Comparison of ENCODE assay signal across 8 mouse cellular contexts in the genomic region with DNA sequence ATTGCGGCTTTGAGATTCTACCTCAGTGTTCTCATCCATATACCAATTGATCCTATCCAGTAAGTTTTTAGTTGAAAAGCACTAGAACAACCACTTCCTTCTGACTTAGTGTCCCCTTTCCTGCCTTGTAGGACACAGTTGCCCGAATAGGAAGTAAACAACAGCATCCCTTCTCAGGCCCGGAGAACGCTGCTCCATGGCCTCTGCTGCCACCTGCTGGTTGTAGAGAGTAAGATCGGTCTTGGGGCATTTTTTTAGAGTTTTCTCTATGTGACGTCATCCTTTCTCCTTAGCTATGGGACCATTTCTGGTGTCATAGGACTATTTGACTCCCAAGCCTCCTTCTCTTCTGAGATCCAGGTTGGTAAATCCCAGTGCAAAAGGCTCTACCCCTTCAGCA. TPM values are rescaled to one million over a fixed set of nuclear protein-coding genes. Genes with fewer than 3 reads are reported as not detected.
DNase-seq lines count a peak whose midpoint lies in the region; ATAC-seq and TF ChIP-seq lines count a peak whose summit lies in the region.

No protein-coding gene starts in this region.

- no peaks in the 10 kb centered on the region for H3K79me2 ChIP-seq in C2C12 (ENCODE audit: control insufficient read depth, insufficient read depth)
- H3K79me2 ChIP-seq in liver, adult 2 months (ENCODE audit: control insufficient read depth, insufficient read depth, low read length): no peaks in the 10 kb centered on the region

- H3K79me3 ChIP-seq in C2C12 (ENCODE audit: low read depth): no peaks in the 10 kb centered on the region

- no peak overlapping the region for H3K4me2 ChIP-seq in kidney, embryonic 16.5 days (replicated peaks; ENCODE audit: low read depth, low read length)

- no peak for TF ChIP-seq POLR2A in liver, adult 2 months (IDR thresholded peaks at IDR 0.05; ENCODE audit: extremely low read depth, insufficient read depth, low read length)
- TF ChIP-seq POLR2A in olfactory bulb, adult 2 months (IDR thresholded peaks at IDR 0.05; ENCODE audit: insufficient read depth, low read depth, low read length): no peak

- H3K9ac ChIP-seq in kidney, embryonic 16.5 days (replicated peaks; ENCODE audit: low read length): no peak overlapping the region
- H3K9ac ChIP-seq in liver, adult 2 months (ENCODE audit: low read depth, low read length): no peak overlapping the region

- WGBS in kidney, embryonic 16.5 days: 11% methylated on average over 6 of the region's 6 CpGs
- 13% methylated on average over 6 of the region's 6 CpGs for WGBS in liver, adult 2 months
- WGBS in olfactory bulb, adult 2 months: 12% methylated on average over 6 of the region's 6 CpGs

- 0 out of 2 replicates have a peak, but pooled peaks cover 9% of the 10 kb centered on the region for H3K4me1 ChIP-seq in kidney, embryonic 16.5 days (ENCODE audit: insufficient read depth, low read length)
- no peaks in the 10 kb centered on the region for H3K4me1 ChIP-seq in liver, adult 2 months (ENCODE audit: control insufficient read depth, insufficient read depth, low read length)
- H3K4me1 ChIP-seq in olfactory bulb, adult 2 months (ENCODE audit: control insufficient read depth, insufficient read depth, low read length): peaks cover 6% of the 10 kb centered on the region

- H3K27ac ChIP-seq in kidney, embryonic 16.5 days (ENCODE audit: low read length): no peak overlapping the region
- no peak overlapping the region for H3K27ac ChIP-seq in liver, adult 2 months (replicated peaks; ENCODE audit: insufficient read depth, low read depth, low read length)
- no peak overlapping the region for H3K27ac ChIP-seq in olfactory bulb, adult 2 months (ENCODE audit: insufficient read depth, low read depth, low read length)

- no peak overlapping the region for H3K4me3 ChIP-seq in C2C12 (ENCODE audit: insufficient read depth, poor library complexity, severe bottlenecking)
- H3K4me3 ChIP-seq in kidney, embryonic 16.5 days (ENCODE audit: low read length): no peak overlapping the region
- no peak overlapping the region for H3K4me3 ChIP-seq in liver, adult 2 months (ENCODE audit: insufficient read depth, low read depth, low read length)
- H3K4me3 ChIP-seq in olfactory bulb, adult 2 months (ENCODE audit: insufficient read depth, low read depth, low read length): no peak overlapping the region

- intact Hi-C loops in gastrocnemius, postnatal 36 days (cut with DNase I): loop anchor here (1.0 to 5.0 kb wide), 3 partner anchors 34 to 197 kb away; no protein-coding TSS in a partner anchor

- H3ac ChIP-seq in C2C12 (ENCODE audit: control insufficient read depth, insufficient read length, low read depth): no peak overlapping the region

- H3K36me3 ChIP-seq in C2C12 (ENCODE audit: control insufficient read depth, insufficient read depth): no peaks in the 10 kb centered on the region
- H3K36me3 ChIP-seq in kidney, embryonic 16.5 days (ENCODE audit: insufficient read depth, low read length): no peaks in the 10 kb centered on the region
- H3K36me3 ChIP-seq in liver, adult 2 months (ENCODE audit: control insufficient read depth, insufficient read depth, low read length): no peaks in the 10 kb centered on the region

- DNase-seq in ZHBTc4 (ENCODE audit: low read depth, low spot score): peak; percentile 93
- DNase-seq in cerebellum, postnatal 36 days: peak; percentile 81 to 87
- DNase-seq in gastrocnemius, postnatal 36 days: peak; percentile 64 to 77
- peak; percentile 68 for DNase-seq in liver, adult 2 months (ENCODE audit: extremely low read depth, low read depth, low spot score)
- peak; percentile 90 for DNase-seq in thymus, postnatal 0 days (ENCODE audit: low spot score)

- no peaks in the 10 kb centered on the region for H3K9me3 ChIP-seq in kidney, embryonic 16.5 days (ENCODE audit: low read length)

- H3K27me3 ChIP-seq in C2C12 (ENCODE audit: control insufficient read depth, insufficient read depth, insufficient read length): peaks cover 8% of the 10 kb centered on the region
- H3K27me3 ChIP-seq in kidney, embryonic 16.5 days (ENCODE audit: insufficient read depth, low read length): peaks cover 20% of the 10 kb centered on the region
- H3K27me3 ChIP-seq in liver, adult 2 months (ENCODE audit: control insufficient read depth, insufficient read depth, low read length): no peaks in the 10 kb centered on the region

- TF ChIP-seq CTCF in C2C12 (IDR thresholded peaks at IDR 0.05; ENCODE audit: control insufficient read depth, insufficient read depth, insufficient read length): peak; percentile 55
- peak; percentile 95 for TF ChIP-seq CTCF in liver, adult 2 months (IDR thresholded peaks at IDR 0.05; ENCODE audit: low read depth, low read length)
- TF ChIP-seq CTCF in olfactory bulb, adult 2 months (IDR thresholded peaks at IDR 0.05; ENCODE audit: insufficient read depth, low read depth, low read length): peak; percentile 73

- ATAC-seq in kidney, embryonic 16.5 days (ENCODE audit: low FRiP score, low TSS enrichment): 0 out of 2 replicates have a peak, but pooled peaks have one; percentile 18

TF ChIP-seq in C2C12, 6 proteins besides CTCF, POLR2A, EP300 and RAD21:
- no peak for TF ChIP-seq CEBPB (IDR thresholded peaks at IDR 0.05; ENCODE audit: low read depth)
- TF ChIP-seq MYOD1 (IDR thresholded peaks at IDR 0.05; ENCODE audit: control insufficient read depth, insufficient read length, low read depth): no peak
- no peak for TF ChIP-seq MYOG (IDR thresholded peaks at IDR 0.05; ENCODE audit: control insufficient read depth, extremely low read depth, insufficient read length)
- TF ChIP-seq FOSL1 (IDR thresholded peaks at IDR 0.05; ENCODE audit: insufficient read depth, low read length, poor library complexity, severe bottlenecking): no peak
- TF ChIP-seq MAX (IDR thresholded peaks at IDR 0.05): no peak
- TF ChIP-seq USF1 (IDR thresholded peaks at IDR 0.05; ENCODE audit: low read depth): no peak

RNA-seq across cellular contexts. Expression of a gene that starts 16.3 kb away (rescaled TPM):
- 40.2 TPM for polyA plus RNA-seq in C2C12 (2012; fragmentation: generic; extraction: Trizol)
- total RNA-seq in gastrocnemius, postnatal 36 days (2021): 1 to 10 TPM; 2.5 to 4.2 TPM
- 9.0 and 9.3 TPM in 2 replicates for polyA plus RNA-seq in kidney, embryonic 16.5 days (2015; fragmentation: Nextera tagmentation; extraction: Ambion mirVana)
- 4.7 and 5.3 TPM in 2 replicates for total RNA-seq in liver, adult 2 months (2014; rRNA removed)
- polyA plus RNA-seq in liver, adult 2 months (2012; rRNA removed): 29.2 and 33.2 TPM in 2 replicates
- not detected in 2 replicates for polyA plus RNA-seq in olfactory bulb, adult 2 months (2012; ENCODE audit: insufficient read depth, insufficient read length, low replicate concordance, missing spikeins)
- 1.7 and 1.9 TPM in 2 replicates for polyA plus RNA-seq in thymus, postnatal 0 days (2015; fragmentation: Nextera tagmentation; extraction: Ambion mirVana)

RNA-seq across cellular contexts. Expression of a gene that starts 35.5 kb away (rescaled TPM):
- polyA plus RNA-seq in C2C12 (2012; fragmentation: generic; extraction: Trizol): 0.14 TPM
- total RNA-seq in gastrocnemius, postnatal 36 days (2021): not detected
- 0.21 and 0.32 TPM in 2 replicates for polyA plus RNA-seq in kidney, embryonic 16.5 days (2015; fragmentation: Nextera tagmentation; extraction: Ambion mirVana)
- total RNA-seq in liver, adult 2 months (2014; rRNA removed): not detected in 2 replicates
- not detected in 2 replicates for polyA plus RNA-seq in liver, adult 2 months (2012; rRNA removed)
- not detected in 2 replicates for polyA plus RNA-seq in olfactory bulb, adult 2 months (2012; ENCODE audit: insufficient read depth, insufficient read length, low replicate concordance, missing spikeins)
- polyA plus RNA-seq in thymus, postnatal 0 days (2015; fragmentation: Nextera tagmentation; extraction: Ambion mirVana): 0.23 TPM in 1 of 2 replicates, not detected in the other

RNA-seq across cellular contexts. Expression of a gene that starts 35.5 kb away (rescaled TPM):
- 0.01 TPM for polyA plus RNA-seq in C2C12 (2012; fragmentation: generic; extraction: Trizol)
- total RNA-seq in gastrocnemius, postnatal 36 days (2021): not detected
- 0.10 and 0.13 TPM in 2 replicates for polyA plus RNA-seq in kidney, embryonic 16.5 days (2015; fragmentation: Nextera tagmentation; extraction: Ambion mirVana)
- not detected in 2 replicates for total RNA-seq in liver, adult 2 months (2014; rRNA removed)
- not detected in 2 replicates for polyA plus RNA-seq in liver, adult 2 months (2012; rRNA removed)
- polyA plus RNA-seq in olfactory bulb, adult 2 months (2012; ENCODE audit: insufficient read depth, insufficient read length, low replicate concordance, missing spikeins): not detected in 2 replicates
- polyA plus RNA-seq in thymus, postnatal 0 days (2015; fragmentation: Nextera tagmentation; extraction: Ambion mirVana): not detected in 2 replicates
